Mouse (Mus musculus) lung, adult 2 months (tissue): ENCODE measurements around the gene Esrrg. TPM values are rescaled to one million over a fixed set of nuclear protein-coding genes. Genes with fewer than 3 reads are reported as not detected.

Experiments
- DNase-seq: peaks from one replicate; pipeline ENCODE4 v3.0.0; 2022
- H3K4me1 ChIP-seq: fragments of 200-500 bp; 2 replicates; pipeline ENCODE4 v1.6.1; 2011; ENCODE audit warnings: low read length; ENCODE audit not compliant: control insufficient read depth, insufficient read depth
- H3K4me3 ChIP-seq: fragments of 200-500 bp; replicated peaks from 2 replicates; pipeline ENCODE3; 2011; ENCODE audit warnings: low read depth, mild to moderate bottlenecking, control low read depth, low read length; ENCODE audit errors: extremely low read depth
- CTCF ChIP-seq: fragments of 200-500 bp; IDR thresholded peaks from 2 replicates; pipeline ENCODE4 v1.5.1; 2011; ENCODE audit warnings: mild to moderate bottlenecking, low read length, control low read depth; ENCODE audit not compliant: insufficient read depth
- POLR2A ChIP-seq: fragments of 200-500 bp; IDR thresholded peaks from 2 replicates; pipeline ENCODE4 v1.6.1; 2011; ENCODE audit warnings: low read depth, mild to moderate bottlenecking, control low read depth, low read length, borderline replicate concordance; ENCODE audit errors: extremely low read depth
- WGBS: fragments of 180-500 bp; shearing (Covaris S2); methylation state at CpG from one replicate; pipeline ENCODE4 v1.1.7; 2018; 5-methylcytosine and 5-hydroxymethylcytosine counted together
- polyA plus RNA-seq: library from polyadenylated mRNA; depleted of rRNA; stranded (reverse); fragments of >200 nt; gene quantifications from 2 replicates; pipeline ENCODE4 v1.2.3, GENCODE M21; 2012

The Esrrg gene
- polyA plus RNA-seq, 1 experiment, result 1.3 TPM

GRCm38 (mm10) chr1:187779589-187780178, 171.1 kb downstream of the Esrrg start:
- no peak for DNase-seq
- Histone ChIP-seq H3K4me3 (no peak overlapping the region), H3K4me1 (no peaks in the 10 kb centered on the region)
- WGBS, result 68% methylated on average over 10 of the region's 10 CpGs
- no peak for TF ChIP-seq POLR2A
- TF ChIP-seq CTCF, result no peak

- TF ChIP-seq CTCF (no peak), POLR2A (no peak)
- 76% methylated on average over 4 of the region's 4 CpGs for WGBS
- no peak overlapping the region for H3K4me3 ChIP-seq
- no peaks in the 10 kb centered on the region for H3K4me1 ChIP-seq
- DNase-seq, result no peak
These were observed 176.6 kb downstream of the Esrrg start for GRCm38 (mm10) chr1:187785226-187785625.

- Histone ChIP-seq H3K4me3 (no peak overlapping the region), H3K4me1 (no peaks in the 10 kb centered on the region)
- 62% methylated on average over 7 of the region's 7 CpGs for WGBS
- DNase-seq, result no peak
- TF ChIP-seq CTCF (no peak), POLR2A (no peak)
These were observed 178.7 kb downstream of the Esrrg start for GRCm38 (mm10) chr1:187787055-187788016.

GRCm38 (mm10) chr1:187794240-187794930, 185.8 kb downstream of the Esrrg start:
- WGBS, result 70% methylated on average over 5 of the region's 5 CpGs
- Histone ChIP-seq H3K4me3 (no peak overlapping the region), H3K4me1 (peaks cover 4% of the 10 kb centered on the region)
- no peak for DNase-seq
- TF ChIP-seq CTCF (no peak), POLR2A (no peak)

GRCm38 (mm10) chr1:187795551-187795950, 187.0 kb downstream of the Esrrg start:
- 27% methylated on average over 3 of the region's 3 CpGs for WGBS
- peaks cover 4% of the 10 kb centered on the region for H3K4me1 ChIP-seq
- no peak overlapping the region for H3K4me3 ChIP-seq
- TF ChIP-seq POLR2A (no peak), CTCF (no peak)
- no peak for DNase-seq

- Histone ChIP-seq H3K4me1 (peaks cover 4% of the 10 kb centered on the region), H3K4me3 (no peak overlapping the region)
- TF ChIP-seq POLR2A (no peak), CTCF (no peak)
- no peak for DNase-seq
- WGBS, result 24% methylated on average over 7 of the region's 7 CpGs
These were observed 190.7 kb downstream of the Esrrg start for GRCm38 (mm10) chr1:187799300-187799699.

- TF ChIP-seq CTCF, result no peak
- TF ChIP-seq POLR2A, result no peak
- no peak for DNase-seq
- WGBS, result 62% methylated on average over 10 of the region's 10 CpGs
- Histone ChIP-seq H3K4me3 (no peak overlapping the region), H3K4me1 (peaks cover 2% of the 10 kb centered on the region)
These were observed 192.2 kb downstream of the Esrrg start for GRCm38 (mm10) chr1:187800761-187801160.

- TF ChIP-seq POLR2A, result no peak
- TF ChIP-seq CTCF, result no peak
- H3K4me3 ChIP-seq, result no peak overlapping the region
- DNase-seq, result no peak
- 75% methylated on average over 5 of the region's 5 CpGs for WGBS
- no peaks in the 10 kb centered on the region for H3K4me1 ChIP-seq
These were observed 195.0 kb downstream of the Esrrg start for GRCm38 (mm10) chr1:187803566-187803965.

- no peak for DNase-seq
- TF ChIP-seq CTCF (no peak), POLR2A (no peak)
- Histone ChIP-seq H3K4me3 (no peak overlapping the region), H3K4me1 (no peaks in the 10 kb centered on the region)
- WGBS, result 38% methylated on average over 5 of the region's 5 CpGs
These were observed 195.4 kb downstream of the Esrrg start for GRCm38 (mm10) chr1:187803997-187804396.
